Comparison of ENCODE assay signal across 20 mouse cellular contexts in the genomic region with DNA sequence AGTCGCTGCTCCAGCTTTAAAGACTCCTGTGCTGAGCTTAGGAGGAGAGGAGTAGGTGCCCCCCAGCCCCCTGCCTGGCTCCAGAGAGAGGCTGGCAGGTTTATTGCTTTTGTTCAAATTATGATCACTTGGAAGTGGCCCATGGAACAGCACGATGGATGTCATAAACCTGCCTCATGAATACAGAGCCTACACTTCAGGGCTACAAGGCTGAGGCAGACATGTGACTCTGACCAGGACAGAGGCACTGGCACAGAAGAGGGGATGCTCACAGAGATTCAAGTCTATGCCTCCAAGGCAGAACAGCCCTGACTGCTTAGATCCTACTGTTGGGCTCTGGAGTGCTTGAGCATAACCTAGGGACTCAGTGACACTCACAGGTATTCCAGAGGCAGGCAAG.
"Had no signal": no experiment of that assay in that cellular context is flagged by ENCODE, and none has a peak within 500 bp of the region (broad histone marks: within the 10 kb centered on the region; RNA-seq: fewer than 3 reads in every experiment).

No protein-coding gene starts in this region.

- H3K4me3 ChIP-seq: liver, embryonic 12.5 days; midbrain, embryonic 10.5 days; midbrain, embryonic 12.5 days; myocyte; stomach, embryonic 15.5 days had no signal

- H3K27me3 ChIP-seq: liver, embryonic 12.5 days; midbrain, embryonic 12.5 days; stomach, embryonic 15.5 days had no signal

- H3K9me3 ChIP-seq: liver, embryonic 12.5 days; midbrain, embryonic 10.5 days; midbrain, embryonic 12.5 days; stomach, embryonic 15.5 days had no signal

- H3K4me1 ChIP-seq: stomach, embryonic 15.5 days had no signal

- H3K9ac ChIP-seq: liver, embryonic 12.5 days; liver, embryonic 14.5 days; lung, embryonic 14.5 days; midbrain, embryonic 12.5 days; stomach, embryonic 15.5 days had no signal

- H3K27ac ChIP-seq: liver, embryonic 12.5 days; liver, embryonic 14.5 days; midbrain, embryonic 10.5 days; midbrain, embryonic 12.5 days; stomach, embryonic 15.5 days had no signal

- ATAC-seq: liver, embryonic 12.5 days; midbrain, embryonic 16.5 days had no signal

- H3K4me2 ChIP-seq: liver, embryonic 12.5 days; lung, embryonic 14.5 days; midbrain, embryonic 12.5 days; stomach, embryonic 15.5 days had no signal

- H3K36me3 ChIP-seq: midbrain, embryonic 12.5 days had no signal

- DNase-seq: lung, adult 18-20 months; lung, embryonic 14.5 days; lung, postnatal 10 days; lung, postnatal 4 days; midbrain, embryonic 14.5 days; retina, postnatal 1 day; right cerebral cortex, adult 18-20 months; right cerebral cortex, postnatal 25 days; right cerebral cortex, postnatal 4 days; spleen, adult 18-20 months; thymus, adult 18-20 months; thymus, postnatal 14 days; thymus, postnatal 36 days had no signal
